Mouse (Mus musculus) WW6 (cell line): ENCODE results near the gene Dennd2c.
"Not testable (repeated sequence)": the region's sequence is repeated elsewhere in the genome, so short reads cannot be mapped to it uniquely, and the experiment has no call there.

Experiments
- DNase-seq: peaks from one replicate; pipeline ENCODE4 v3.0.0-alpha.2; 2013; ENCODE audit warnings: low read depth, low spot score

Dennd2c gene

DNA sequence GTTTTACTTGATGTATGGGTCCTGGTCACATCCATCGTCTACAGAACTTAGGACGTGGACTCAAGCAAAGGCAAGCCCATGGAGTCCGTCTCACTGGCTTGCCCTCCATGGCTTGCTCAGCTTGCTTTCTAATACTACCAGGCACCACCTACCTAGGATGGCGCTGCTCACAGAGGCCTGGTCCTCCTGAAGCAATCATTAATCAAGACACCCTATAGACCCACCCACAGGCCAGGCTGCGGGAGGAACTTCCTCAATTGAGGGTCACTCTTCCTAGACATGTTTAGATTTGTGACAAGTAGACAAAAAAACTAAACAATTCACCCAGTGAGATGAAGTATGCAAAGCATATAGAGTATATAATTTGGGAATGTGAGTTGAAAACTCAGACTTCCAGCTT is 9.8 kb downstream of the Dennd2c start:
- DNase-seq: no peak

GRCm38 (mm10) chr3:103123636-103124035 is 21.2 kb downstream of the Dennd2c start:
- no peak for DNase-seq

GRCm38 (mm10) chr3:103126138-103126537 is 23.7 kb downstream of the Dennd2c start:
- DNase-seq: no peak

- DNase-seq: no peak
Observed at GRCm38 (mm10) chr3:103127177-103127576, 24.8 kb downstream of the Dennd2c start.

DNA sequence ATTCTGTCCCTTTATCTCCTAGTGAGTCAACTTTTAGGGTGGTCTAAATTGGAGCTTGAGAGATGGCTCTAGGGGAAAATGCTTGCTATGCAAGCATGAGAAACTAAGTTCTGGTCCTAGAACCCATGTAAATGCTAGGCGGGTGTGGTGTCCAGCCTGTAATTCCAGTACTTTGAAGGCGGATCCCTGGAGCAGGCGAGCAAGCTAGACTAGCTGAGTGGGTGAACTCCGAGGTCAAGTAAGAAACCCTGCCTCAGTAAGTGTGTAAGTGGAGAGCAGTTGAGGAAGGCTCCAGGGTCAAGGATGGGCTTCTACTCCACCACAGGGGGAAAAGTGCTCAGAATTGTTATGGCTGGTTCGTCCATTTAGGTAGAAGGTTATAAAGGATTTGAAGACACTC is 25.3 kb downstream of the Dennd2c start:
- no peak for DNase-seq

DNA sequence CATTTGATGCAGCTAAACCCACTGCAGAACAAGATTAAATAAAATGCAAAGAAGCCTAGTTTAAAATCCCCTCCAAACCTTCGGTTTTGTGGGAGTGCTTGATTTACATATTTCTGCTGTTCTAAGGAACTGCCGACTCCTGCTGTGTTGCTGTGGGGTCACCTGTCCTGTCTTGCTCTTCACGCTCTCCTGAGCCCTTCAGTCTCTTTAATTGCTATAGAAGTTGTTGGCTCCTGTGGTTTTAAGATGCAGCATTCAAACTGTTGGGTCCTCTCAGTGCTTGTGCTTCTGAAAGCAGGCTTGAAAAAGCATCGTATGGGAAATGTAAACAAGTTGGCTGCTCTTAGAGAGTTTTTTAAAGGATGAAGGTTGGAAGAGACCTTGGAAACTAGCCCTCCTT is 25.8 kb downstream of the Dennd2c start:
- no peak for DNase-seq

GRCm38 (mm10) chr3:103129367-103130159 is 27.2 kb downstream of the Dennd2c start:
- DNase-seq: no peak

DNA sequence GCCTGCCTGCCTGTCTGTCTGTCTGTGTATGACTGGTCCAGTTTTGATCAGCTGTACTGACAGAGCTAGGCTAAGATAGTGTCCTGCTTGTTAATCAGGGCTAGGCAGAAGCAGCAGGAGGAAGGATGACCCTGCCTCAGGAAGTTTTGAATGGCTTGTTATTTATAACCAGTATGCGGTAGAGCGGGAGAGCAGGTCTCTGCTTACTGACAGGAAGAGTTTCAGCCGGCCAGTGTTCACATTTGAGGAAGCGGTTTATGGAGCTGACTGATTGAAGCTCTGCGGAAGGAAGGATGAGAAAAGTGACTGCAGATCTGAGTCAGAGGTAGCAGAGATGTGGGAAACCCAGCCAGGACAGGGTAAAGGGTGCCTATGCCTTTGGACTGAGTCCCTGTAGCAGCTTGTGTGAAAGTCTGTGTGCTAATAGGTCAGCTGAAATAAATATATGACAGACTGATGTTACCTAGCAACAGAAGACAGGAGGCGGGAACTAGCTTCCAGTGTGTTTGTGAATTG is 27.9 kb downstream of the Dennd2c start:
- no peak for DNase-seq

DNA sequence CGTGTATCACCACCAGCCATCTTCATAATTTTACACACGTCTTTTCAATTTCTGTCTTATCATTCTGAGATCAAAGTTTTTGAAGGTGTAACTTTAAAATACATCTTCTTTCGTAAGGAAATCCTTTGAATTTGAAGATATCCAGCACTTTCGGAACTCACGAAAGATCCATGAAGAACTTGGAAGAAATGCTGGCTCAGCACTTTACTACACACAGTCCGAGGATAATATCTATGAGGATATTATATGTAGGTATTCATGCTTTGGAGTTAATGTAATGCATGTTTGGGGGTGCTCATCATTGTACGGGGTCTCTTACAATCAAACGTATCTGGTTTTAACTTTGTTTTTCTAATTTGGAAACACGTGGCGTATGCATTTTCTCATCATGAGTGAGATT is 30.7 kb downstream of the Dennd2c start:
- DNase-seq: no peak

GRCm38 (mm10) chr3:103136414-103137077 is 34.1 kb downstream of the Dennd2c start:
- DNase-seq: no peak

- no peak for DNase-seq
Observed at GRCm38 (mm10) chr3:103139047-103139446, 36.6 kb downstream of the Dennd2c start.

GRCm38 (mm10) chr3:103140095-103140838 is 37.9 kb downstream of the Dennd2c start:
- not testable (repeated sequence) for DNase-seq

- DNase-seq: no peak
Observed at GRCm38 (mm10) chr3:103141287-103141686, 38.9 kb downstream of the Dennd2c start.

DNA sequence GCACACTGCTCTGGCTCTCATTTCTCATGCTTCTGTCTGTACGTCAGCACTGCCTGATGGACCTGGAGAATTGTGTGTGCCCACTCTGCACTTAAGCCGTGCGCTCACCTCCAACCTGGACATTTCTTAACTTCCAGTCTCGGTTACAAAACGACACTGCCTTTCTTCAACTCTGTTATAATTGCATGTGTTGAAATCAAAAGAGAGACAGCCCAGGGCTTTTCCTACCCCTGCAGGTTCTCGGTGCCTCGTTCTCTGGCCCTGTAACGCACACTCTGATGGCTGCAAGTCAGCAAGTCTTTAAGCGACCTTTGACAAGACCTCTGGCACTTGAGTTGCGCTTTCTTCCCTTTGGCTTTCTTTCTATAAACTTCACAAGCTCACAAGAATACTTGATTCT is 40.0 kb downstream of the Dennd2c start:
- DNase-seq: no peak

GRCm38 (mm10) chr3:103145336-103145735 is 42.9 kb downstream of the Dennd2c start:
- DNase-seq: no peak

- DNase-seq: no peak
Observed at GRCm38 (mm10) chr3:103145791-103146190, 43.4 kb downstream of the Dennd2c start.

DNA sequence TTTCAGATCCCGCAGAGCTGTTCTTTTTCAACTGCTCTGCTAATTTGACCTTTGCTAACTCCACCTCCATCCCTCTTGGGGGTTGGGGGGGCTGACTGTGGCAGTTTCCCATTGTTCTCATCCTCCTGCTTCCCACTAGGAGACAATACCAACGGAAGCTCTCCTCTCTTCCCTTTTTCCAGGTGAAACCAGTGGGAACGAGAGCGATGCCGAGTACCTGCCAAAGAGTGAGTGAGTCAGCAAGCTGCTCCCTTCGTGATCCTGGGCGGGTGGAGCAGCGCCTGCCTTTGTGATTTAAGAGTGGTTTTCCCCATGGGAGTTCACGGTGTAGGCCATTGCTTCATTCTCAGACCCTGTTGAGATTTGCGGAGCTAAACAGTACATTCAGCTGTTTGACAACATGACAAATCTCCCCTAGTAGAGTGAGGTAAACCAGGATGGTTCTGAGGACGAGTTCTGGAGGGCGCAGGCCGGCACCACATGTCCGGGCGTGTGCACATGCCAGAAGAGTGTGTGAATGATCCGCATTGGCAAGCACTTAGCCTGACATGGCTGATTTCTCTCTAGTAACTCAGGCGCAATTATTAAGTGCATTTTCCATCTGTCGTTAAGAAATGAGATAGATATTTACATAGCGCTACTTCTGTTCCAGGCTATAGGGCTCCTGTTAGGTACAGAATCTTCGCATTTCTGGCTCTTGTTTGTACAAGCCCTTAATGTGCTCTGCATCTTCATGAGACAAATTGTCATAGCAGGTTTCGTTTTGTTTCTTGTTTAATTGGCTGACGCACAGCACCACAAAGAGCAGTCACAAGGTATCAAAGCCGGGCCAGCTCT is 44.1 kb downstream of the Dennd2c start:
- DNase-seq: peak; percentile 74

- no peak for DNase-seq
Observed at GRCm38 (mm10) chr3:103147775-103148174, 45.4 kb downstream of the Dennd2c start.

DNA sequence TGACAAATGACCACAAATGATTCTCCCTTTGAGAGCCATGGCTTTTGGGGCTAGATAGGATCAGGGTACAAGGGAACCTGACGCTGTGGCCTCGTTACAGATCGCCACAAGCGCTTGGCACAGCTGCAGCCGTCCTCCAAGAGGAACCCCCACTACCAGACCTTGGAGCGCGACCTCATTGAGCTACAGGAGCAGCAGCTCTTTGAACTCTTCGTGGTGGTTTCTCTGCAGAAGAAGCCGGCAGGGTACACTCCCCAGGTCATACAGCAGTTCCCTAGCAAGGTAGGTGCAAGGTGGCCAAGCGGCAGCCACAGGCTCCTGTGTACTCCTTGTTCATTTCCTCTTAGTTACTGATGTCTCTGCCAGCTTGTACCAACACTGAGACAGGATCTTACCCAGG is 46.5 kb downstream of the Dennd2c start:
- DNase-seq: no peak

- DNase-seq: no peak
Observed at GRCm38 (mm10) chr3:103153761-103154160, 51.4 kb downstream of the Dennd2c start.

- DNase-seq: no peak
Observed at GRCm38 (mm10) chr3:103159232-103159900, 57.0 kb downstream of the Dennd2c start.
